In the genomic region with DNA sequence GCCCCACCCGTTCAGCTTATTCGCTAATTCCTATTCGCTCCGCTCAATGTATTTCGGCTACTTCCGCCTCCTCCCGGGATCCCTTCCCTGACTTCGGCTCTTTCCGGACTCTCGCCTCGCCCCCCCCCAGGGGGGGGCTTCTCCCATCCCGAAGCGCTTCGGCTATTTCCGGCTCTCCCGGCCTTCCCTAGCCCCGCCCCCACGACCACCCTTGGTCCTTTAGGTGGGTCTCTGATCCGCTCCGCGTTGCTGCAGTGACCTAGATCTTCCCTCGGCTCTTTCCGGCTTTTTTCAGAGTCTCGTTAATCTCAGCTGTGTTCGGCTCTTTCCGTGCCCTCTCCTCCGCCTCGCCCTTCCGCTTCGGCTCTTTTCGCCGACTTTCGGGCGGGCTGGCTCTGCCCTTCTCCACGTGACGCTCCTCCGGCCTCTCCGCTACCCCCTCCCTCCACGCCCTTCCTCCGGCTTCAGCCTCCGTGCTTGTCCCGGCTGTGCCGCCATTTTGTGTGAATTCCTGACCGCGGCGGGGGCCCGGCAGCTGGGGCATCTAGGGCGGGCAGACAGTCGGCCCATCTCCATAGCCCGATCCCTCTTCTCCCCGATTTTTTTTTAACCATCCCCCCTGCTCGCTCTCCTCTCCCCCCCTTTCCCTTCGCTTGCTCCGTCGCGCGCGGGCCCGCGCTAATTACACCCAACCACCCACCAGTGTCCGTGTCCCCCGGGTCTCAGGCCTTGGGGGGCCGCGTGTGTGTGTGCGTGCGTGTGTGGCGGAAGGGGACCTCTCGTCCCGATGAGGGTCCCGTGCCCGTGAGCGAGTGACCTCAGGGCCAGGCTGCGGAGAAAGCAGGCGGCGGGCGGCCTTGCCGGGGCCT, we compare ENCODE assay signal across 8 mouse cellular contexts. TPM values are rescaled to one million over a fixed set of nuclear protein-coding genes. Genes with fewer than 3 reads are reported as not detected.
DNase-seq lines count a peak whose midpoint lies in the region; ATAC-seq and TF ChIP-seq lines count a peak whose summit lies in the region.

No protein-coding gene starts in this region.

- peak overlapping the region; percentile 96 for H3K9ac ChIP-seq in heart, embryonic 12.5 days
- H3K9ac ChIP-seq in kidney, postnatal 0 days (ENCODE audit: low read depth, low read length) = peak overlapping the region; percentile 99
- peak overlapping the region; percentile 100 for H3K9ac ChIP-seq in liver, embryonic 12.5 days
- H3K9ac ChIP-seq in stomach, embryonic 15.5 days = peak overlapping the region; percentile 100

- peak; percentile 99 for DNase-seq in CD4-positive helper T cell, adult 2 months (ENCODE audit: low read depth, low spot score)
- peak; percentile 99 for DNase-seq in brain, embryonic 18.5 days (ENCODE audit: low read depth, low spot score)
- peak; percentile 100 for DNase-seq in kidney, postnatal 0 days (ENCODE audit: low spot score)
- DNase-seq in natural killer cell, adult 2 months (ENCODE audit: low spot score in 2 of 2) = peak; percentile 97 to 98

- H3K4me3 ChIP-seq in heart, embryonic 12.5 days = peak overlapping the region; percentile 77
- H3K4me3 ChIP-seq in kidney, postnatal 0 days (replicated peaks; ENCODE audit: low read depth, low read length) = peak overlapping the region; percentile 83
- peak overlapping the region; percentile 90 for H3K4me3 ChIP-seq in liver, embryonic 12.5 days
- peak overlapping the region; percentile 94 for H3K4me3 ChIP-seq in stomach, embryonic 15.5 days (replicated peaks)

- H3K36me3 ChIP-seq in heart, embryonic 12.5 days = no peaks in the 10 kb centered on the region
- H3K36me3 ChIP-seq in kidney, postnatal 0 days (ENCODE audit: insufficient read depth, low read length) = no peaks in the 10 kb centered on the region
- peaks cover 14% of the 10 kb centered on the region; the same call in 1 of the 2 replicates for H3K36me3 ChIP-seq in liver, embryonic 12.5 days
- no peaks in the 10 kb centered on the region for H3K36me3 ChIP-seq in stomach, embryonic 15.5 days

- H3K27ac ChIP-seq in heart, embryonic 12.5 days (ENCODE audit: poor library complexity, severe bottlenecking) = peak overlapping the region; percentile 100
- H3K27ac ChIP-seq in kidney, postnatal 0 days = peak overlapping the region; percentile 100
- H3K27ac ChIP-seq in liver, embryonic 12.5 days = peak overlapping the region; percentile 100
- H3K27ac ChIP-seq in stomach, embryonic 15.5 days = peak overlapping the region; percentile 100

- peaks cover 25% of the 10 kb centered on the region for H3K4me1 ChIP-seq in heart, embryonic 12.5 days (replicated peaks)
- peaks cover 23% of the 10 kb centered on the region for H3K4me1 ChIP-seq in kidney, postnatal 0 days (replicated peaks; ENCODE audit: insufficient read depth, low read length)
- H3K4me1 ChIP-seq in liver, embryonic 12.5 days = peaks cover 36% of the 10 kb centered on the region
- peaks cover 9% of the 10 kb centered on the region for H3K4me1 ChIP-seq in stomach, embryonic 15.5 days

- under 1% methylated on average over 77 of the region's 77 CpGs for WGBS in heart, embryonic 12.5 days
- under 1% methylated on average over 74 of the region's 77 CpGs for WGBS in kidney, postnatal 0 days
- WGBS in liver, embryonic 12.5 days (ENCODE audit: insufficient replicate concordance) = under 1% methylated on average over 77 of the region's 77 CpGs
- under 1% methylated on average over 77 of the region's 77 CpGs for WGBS in stomach, embryonic 15.5 days

- H3K9me3 ChIP-seq in heart, embryonic 12.5 days (replicated peaks) = no peaks in the 10 kb centered on the region
- H3K9me3 ChIP-seq in kidney, postnatal 0 days (replicated peaks; ENCODE audit: low read length) = no peaks in the 10 kb centered on the region
- H3K9me3 ChIP-seq in liver, embryonic 12.5 days (replicated peaks) = no peaks in the 10 kb centered on the region
- no peaks in the 10 kb centered on the region for H3K9me3 ChIP-seq in stomach, embryonic 15.5 days

- no peak for TF ChIP-seq CTCF in kidney, postnatal 0 days (IDR thresholded peaks at IDR 0.05; ENCODE audit: low read depth)

- peak; percentile 70 for ATAC-seq in erythroid progenitor cell, adult 5-6 weeks (replicated peaks; ENCODE audit: low FRiP score, poor library complexity, severe bottlenecking)
- ATAC-seq in heart, embryonic 12.5 days (ENCODE audit: insufficient number of reproducible peaks, low FRiP score) = peak; percentile 91
- peak; percentile 95 for ATAC-seq in kidney, postnatal 0 days (replicated peaks; ENCODE audit: low FRiP score, low read depth)
- peak; percentile 80 for ATAC-seq in liver, embryonic 12.5 days
- peak; percentile 90 for ATAC-seq in stomach, embryonic 15.5 days (ENCODE audit: insufficient read depth, low FRiP score, low read depth)

- H3K4me2 ChIP-seq in heart, embryonic 12.5 days = peak overlapping the region; percentile 91
- H3K4me2 ChIP-seq in kidney, postnatal 0 days (ENCODE audit: low read length) = peak overlapping the region; percentile 92
- H3K4me2 ChIP-seq in liver, embryonic 12.5 days = peak overlapping the region; percentile 89
- peak overlapping the region; percentile 76 for H3K4me2 ChIP-seq in stomach, embryonic 15.5 days

- no peaks in the 10 kb centered on the region for H3K27me3 ChIP-seq in heart, embryonic 12.5 days (replicated peaks)
- no peaks in the 10 kb centered on the region for H3K27me3 ChIP-seq in kidney, postnatal 0 days (ENCODE audit: insufficient read depth, low read length)
- no peaks in the 10 kb centered on the region for H3K27me3 ChIP-seq in liver, embryonic 12.5 days (replicated peaks)
- H3K27me3 ChIP-seq in stomach, embryonic 15.5 days (replicated peaks) = no peaks in the 10 kb centered on the region

RNA-seq across cellular contexts. Expression of gene Zc3h4, which starts 0.7 kb away (rescaled TPM):
- 43.6 and 44.0 TPM in 2 replicates for total RNA-seq in erythroid progenitor cell, adult 5-6 weeks (2015; ENCODE audit: low replicate concordance)
- 89.2 and 100.0 TPM in 2 replicates for total RNA-seq in erythroid progenitor cell, adult 5-6 weeks (2017; ENCODE audit: low replicate concordance)
- polyA plus RNA-seq in heart, embryonic 12.5 days (2016; fragmentation: Nextera tagmentation; extraction: Ambion mirVana) = 14.3 and 14.9 TPM in 2 replicates
- 9.6 and 10.4 TPM in 2 replicates for polyA plus RNA-seq in kidney, postnatal 0 days (2015; fragmentation: Nextera tagmentation; extraction: Ambion mirVana)
- polyA plus RNA-seq in liver, embryonic 12.5 days (2016; fragmentation: Nextera tagmentation; extraction: Ambion mirVana) = 14.5 and 17.6 TPM in 2 replicates
- 16.8 and 17.4 TPM in 2 replicates for polyA plus RNA-seq in stomach, embryonic 15.5 days (2015; fragmentation: Nextera tagmentation; extraction: Ambion mirVana)

RNA-seq across cellular contexts. Expression of gene Sae1, which starts 12.4 kb away (rescaled TPM):
- 36.5 and 43.6 TPM in 2 replicates for total RNA-seq in erythroid progenitor cell, adult 5-6 weeks (2015; ENCODE audit: low replicate concordance)
- total RNA-seq in erythroid progenitor cell, adult 5-6 weeks (2017; ENCODE audit: low replicate concordance) = 113 and 196 TPM in 2 replicates
- polyA plus RNA-seq in heart, embryonic 12.5 days (2016; fragmentation: Nextera tagmentation; extraction: Ambion mirVana) = 232 and 254 TPM in 2 replicates
- polyA plus RNA-seq in kidney, postnatal 0 days (2015; fragmentation: Nextera tagmentation; extraction: Ambion mirVana) = 184 and 212 TPM in 2 replicates
- polyA plus RNA-seq in liver, embryonic 12.5 days (2016; fragmentation: Nextera tagmentation; extraction: Ambion mirVana) = 182 and 187 TPM in 2 replicates
- polyA plus RNA-seq in stomach, embryonic 15.5 days (2015; fragmentation: Nextera tagmentation; extraction: Ambion mirVana) = 272 and 284 TPM in 2 replicates

RNA-seq across cellular contexts. Expression of gene Tmem160, which starts 52.5 kb away (rescaled TPM):
- 6.8 and 8.0 TPM in 2 replicates for total RNA-seq in erythroid progenitor cell, adult 5-6 weeks (2015; ENCODE audit: low replicate concordance)
- 1.9 and 5.9 TPM in 2 replicates for total RNA-seq in erythroid progenitor cell, adult 5-6 weeks (2017; ENCODE audit: low replicate concordance)
- polyA plus RNA-seq in heart, embryonic 12.5 days (2016; fragmentation: Nextera tagmentation; extraction: Ambion mirVana) = 79.0 and 83.6 TPM in 2 replicates
- polyA plus RNA-seq in kidney, postnatal 0 days (2015; fragmentation: Nextera tagmentation; extraction: Ambion mirVana) = 74.2 and 81.9 TPM in 2 replicates
- polyA plus RNA-seq in liver, embryonic 12.5 days (2016; fragmentation: Nextera tagmentation; extraction: Ambion mirVana) = 43.9 and 48.0 TPM in 2 replicates
- polyA plus RNA-seq in stomach, embryonic 15.5 days (2015; fragmentation: Nextera tagmentation; extraction: Ambion mirVana) = 48.5 and 57.0 TPM in 2 replicates

Comparison
In these comparisons a context has a peak if more than half of its experiments do, and no peak if none do; other contexts are left out.
1. Peak in every context shown above with its lines: DNase-seq, ATAC-seq, H3K4me3 ChIP-seq and H3K27ac ChIP-seq.